Mouse (Mus musculus): ENCODE results near the gene Tmem184b. TPM values are rescaled to one million over a fixed set of nuclear protein-coding genes. Genes with fewer than 3 reads are reported as not detected.
A peak's percentile ranks its signal among the peaks of the same experiment; 100 is the strongest.

Tmem184b gene
- total and polyA plus RNA-seq, 2 experiments from 2014 or later, result 30.3 to 41.9 TPM

DNA sequence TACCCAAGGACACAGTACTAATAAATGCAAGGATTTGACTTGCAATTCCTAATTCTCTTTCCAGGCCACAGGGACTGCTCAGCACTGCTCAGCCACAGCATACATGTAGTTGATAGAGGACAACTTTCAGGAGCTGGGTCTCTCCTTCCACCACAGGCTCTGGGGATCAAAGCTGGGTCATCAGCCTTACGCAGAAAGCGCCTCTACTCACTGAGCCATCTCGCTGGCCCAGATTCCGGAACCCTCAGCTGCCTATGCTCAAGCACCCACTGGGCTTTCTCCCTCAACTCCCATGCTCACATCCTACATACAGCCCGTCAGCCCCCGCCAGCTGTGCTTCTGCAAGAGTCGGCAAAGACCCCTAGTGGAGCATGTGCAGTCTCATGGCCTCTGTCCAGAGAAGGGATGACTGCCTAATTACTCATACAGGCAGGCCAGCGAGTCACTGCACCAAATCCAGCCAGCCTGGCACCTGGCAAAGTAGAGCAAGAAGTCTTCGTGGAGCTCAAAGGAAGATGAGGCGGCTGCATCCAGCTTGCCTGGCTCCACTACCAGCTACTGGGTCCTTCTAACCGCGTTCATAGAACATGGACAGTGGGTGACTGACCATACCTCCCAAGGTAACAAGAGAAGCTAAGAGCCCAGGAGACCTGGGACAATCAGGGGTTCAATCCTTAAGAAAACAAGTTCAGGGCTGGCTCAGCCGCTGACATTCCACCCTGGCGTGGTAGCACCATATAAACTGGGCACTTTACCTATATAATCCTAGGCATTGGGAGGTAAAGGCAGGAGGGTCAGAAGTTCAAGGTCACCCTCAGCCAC is 3.9 kb downstream of the Tmem184b start:
- no peak overlapping the region for H3K4me2 ChIP-seq (ENCODE audit: low read depth)
- H3K4me3 ChIP-seq (ENCODE audit: low read depth, low read length), result no peak overlapping the region
- H3K27ac ChIP-seq (ENCODE audit: low read depth, low read length), result no peak overlapping the region
- H3K4me1 ChIP-seq (ENCODE audit: insufficient read depth), result peaks cover 9% of the 10 kb centered on the region; the same call in 1 of the 2 replicates
- no peak overlapping the region for H3K9ac ChIP-seq
- no peaks in the 10 kb centered on the region for H3K27me3 ChIP-seq (ENCODE audit: insufficient read depth, low read length)
- ATAC-seq, result no peak
- no peak for TF ChIP-seq CTCF (IDR thresholded peaks at IDR 0.05; ENCODE audit: low read depth)
- H3K9me3 ChIP-seq (ENCODE audit: low read length), result no peaks in the 10 kb centered on the region
- peaks cover 4% of the 10 kb centered on the region; the same call in 1 of the 2 replicates for H3K36me3 ChIP-seq (ENCODE audit: insufficient read depth)
- 78% methylated on average over 14 of the region's 14 CpGs for WGBS
- DNase-seq, result no peak

DNA sequence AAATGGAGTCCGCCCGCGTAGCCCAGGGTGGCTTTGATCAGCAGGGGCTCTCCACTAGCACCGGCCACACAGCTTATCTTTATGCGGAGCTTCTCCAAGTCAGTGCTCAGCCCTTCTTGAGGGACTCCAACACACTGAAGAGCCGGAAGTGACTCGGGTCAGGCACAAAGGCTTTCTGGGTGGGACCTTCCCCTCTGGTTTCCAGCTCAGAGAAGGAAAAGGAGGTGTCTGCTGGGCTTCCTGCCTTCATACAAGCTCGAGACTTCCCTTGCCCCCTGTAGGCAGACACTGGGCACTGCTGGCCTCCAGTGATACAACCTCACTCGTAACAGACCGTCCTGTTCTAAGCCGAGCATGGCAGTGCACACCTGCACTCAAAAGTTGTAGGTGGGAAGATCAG is 6.6 kb downstream of the Tmem184b start:
- peak; percentile 38 for TF ChIP-seq CTCF (IDR thresholded peaks at IDR 0.05; ENCODE audit: low read depth)
- WGBS, result 83% methylated on average over 11 of the region's 11 CpGs
- Histone ChIP-seq H3K36me3 (ENCODE audit: insufficient read depth) (peaks cover 4% of the 10 kb centered on the region; the same call in 1 of the 2 replicates), H3K4me2 (ENCODE audit: low read depth) (no peak overlapping the region), H3K9me3 (ENCODE audit: low read length) (no peaks in the 10 kb centered on the region), H3K4me3 (ENCODE audit: low read depth, low read length) (no peak overlapping the region), H3K27me3 (ENCODE audit: insufficient read depth, low read length) (no peaks in the 10 kb centered on the region), H3K4me1 (ENCODE audit: insufficient read depth) (peaks cover 9% of the 10 kb centered on the region; the same call in 1 of the 2 replicates), H3K9ac (no peak overlapping the region), H3K27ac (ENCODE audit: low read depth, low read length) (no peak overlapping the region)
- ATAC-seq, result no peak
- DNase-seq, result no peak

GRCm38 (mm10) chr15:79395281-79395680 is 8.1 kb downstream of the Tmem184b start:
- no peaks in the 10 kb centered on the region for H3K9me3 ChIP-seq (ENCODE audit: low read length)
- H3K4me3 ChIP-seq (ENCODE audit: low read depth, low read length), result no peak overlapping the region
- no peak for ATAC-seq
- peaks cover 4% of the 10 kb centered on the region; the same call in 1 of the 2 replicates for H3K36me3 ChIP-seq (ENCODE audit: insufficient read depth)
- no peak for DNase-seq
- no peak for TF ChIP-seq CTCF (IDR thresholded peaks at IDR 0.05; ENCODE audit: low read depth)
- WGBS, result 90% methylated on average over 6 of the region's 6 CpGs
- no peaks in the 10 kb centered on the region for H3K27me3 ChIP-seq (ENCODE audit: insufficient read depth, low read length)
- H3K4me1 ChIP-seq (ENCODE audit: insufficient read depth), result no peaks in the 10 kb centered on the region
- no peak overlapping the region for H3K9ac ChIP-seq
- H3K4me2 ChIP-seq (ENCODE audit: low read depth), result no peak overlapping the region
- H3K27ac ChIP-seq (ENCODE audit: low read depth, low read length), result no peak overlapping the region

DNA sequence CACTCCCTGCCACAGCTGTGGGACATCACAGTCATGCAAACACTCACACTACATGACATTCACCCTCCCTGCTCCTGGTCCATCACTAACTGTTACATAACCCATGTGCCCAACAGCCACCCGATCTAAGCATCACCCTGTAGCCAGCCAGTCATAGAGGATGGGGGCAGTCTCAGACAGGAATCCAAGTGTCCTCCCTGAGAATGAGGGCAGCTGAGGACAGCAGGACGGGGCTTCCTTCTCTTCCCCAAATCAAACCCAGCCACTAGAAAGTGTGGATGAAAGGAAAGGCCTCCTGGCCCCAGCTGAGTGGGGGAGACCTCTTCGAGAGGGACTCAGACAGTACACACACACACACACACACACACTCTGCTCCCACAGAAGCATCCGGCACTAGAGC is 8.5 kb downstream of the Tmem184b start:
- H3K27ac ChIP-seq (ENCODE audit: low read depth, low read length), result no peak overlapping the region
- peaks cover 4% of the 10 kb centered on the region; the same call in 1 of the 2 replicates for H3K36me3 ChIP-seq (ENCODE audit: insufficient read depth)
- WGBS, result 74% methylated on average over 4 of the region's 4 CpGs
- no peak for TF ChIP-seq CTCF (IDR thresholded peaks at IDR 0.05; ENCODE audit: low read depth)
- H3K27me3 ChIP-seq (ENCODE audit: insufficient read depth, low read length), result no peaks in the 10 kb centered on the region
- H3K9me3 ChIP-seq (ENCODE audit: low read length), result no peaks in the 10 kb centered on the region
- DNase-seq (no peak), ATAC-seq (no peak)
- H3K4me2 ChIP-seq (ENCODE audit: low read depth), result no peak overlapping the region
- H3K4me1 ChIP-seq (ENCODE audit: insufficient read depth), result no peaks in the 10 kb centered on the region
- H3K9ac ChIP-seq, result no peak overlapping the region
- no peak overlapping the region for H3K4me3 ChIP-seq (ENCODE audit: low read depth, low read length)

DNA sequence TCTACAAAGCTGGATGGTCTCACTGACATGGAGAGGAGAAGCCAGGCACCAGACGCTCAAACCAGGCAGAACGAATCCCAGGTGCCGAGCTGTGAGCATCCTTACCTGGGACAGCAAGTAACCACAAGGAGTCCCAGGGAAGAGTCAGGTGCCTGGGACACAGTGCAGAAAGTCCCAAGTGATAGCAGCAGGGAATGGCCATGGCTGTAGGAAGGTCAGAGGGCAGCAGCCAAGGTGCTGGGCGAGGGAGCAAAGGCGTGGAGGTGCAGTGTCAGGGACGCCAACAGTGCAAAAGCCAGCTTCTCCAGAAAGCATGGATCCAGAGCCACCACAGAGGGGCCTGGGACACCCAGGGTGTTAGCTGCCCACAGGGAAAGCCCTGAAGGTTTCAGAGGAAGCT is 10.3 kb downstream of the Tmem184b start:
- WGBS, result 86% methylated on average over 6 of the region's 6 CpGs
- TF ChIP-seq CTCF (IDR thresholded peaks at IDR 0.05; ENCODE audit: low read depth), result no peak
- ATAC-seq, result no peak

GRCm38 (mm10) chr15:79392527-79392926 is 10.8 kb downstream of the Tmem184b start:
- ATAC-seq, result no peak
- 93% methylated on average over 5 of the region's 5 CpGs for WGBS

More for the DNA sequence above, 10.3 kb downstream of the Tmem184b start:
- no peak for DNase-seq
- no peaks in the 10 kb centered on the region; the same call in 1 of the 2 replicates for H3K4me1 ChIP-seq (ENCODE audit: insufficient read depth)
- H3K36me3 ChIP-seq (ENCODE audit: insufficient read depth), result peaks cover 2% of the 10 kb centered on the region; the same call in 1 of the 2 replicates
- no peaks in the 10 kb centered on the region for H3K9me3 ChIP-seq (ENCODE audit: low read length)
- H3K27ac ChIP-seq (ENCODE audit: low read depth, low read length), result no peak overlapping the region
- no peak overlapping the region for H3K9ac ChIP-seq
- H3K4me2 ChIP-seq (ENCODE audit: low read depth), result no peak overlapping the region
- no peaks in the 10 kb centered on the region for H3K27me3 ChIP-seq (ENCODE audit: insufficient read depth, low read length)
- H3K4me3 ChIP-seq (ENCODE audit: low read depth, low read length), result no peak overlapping the region

DNA sequence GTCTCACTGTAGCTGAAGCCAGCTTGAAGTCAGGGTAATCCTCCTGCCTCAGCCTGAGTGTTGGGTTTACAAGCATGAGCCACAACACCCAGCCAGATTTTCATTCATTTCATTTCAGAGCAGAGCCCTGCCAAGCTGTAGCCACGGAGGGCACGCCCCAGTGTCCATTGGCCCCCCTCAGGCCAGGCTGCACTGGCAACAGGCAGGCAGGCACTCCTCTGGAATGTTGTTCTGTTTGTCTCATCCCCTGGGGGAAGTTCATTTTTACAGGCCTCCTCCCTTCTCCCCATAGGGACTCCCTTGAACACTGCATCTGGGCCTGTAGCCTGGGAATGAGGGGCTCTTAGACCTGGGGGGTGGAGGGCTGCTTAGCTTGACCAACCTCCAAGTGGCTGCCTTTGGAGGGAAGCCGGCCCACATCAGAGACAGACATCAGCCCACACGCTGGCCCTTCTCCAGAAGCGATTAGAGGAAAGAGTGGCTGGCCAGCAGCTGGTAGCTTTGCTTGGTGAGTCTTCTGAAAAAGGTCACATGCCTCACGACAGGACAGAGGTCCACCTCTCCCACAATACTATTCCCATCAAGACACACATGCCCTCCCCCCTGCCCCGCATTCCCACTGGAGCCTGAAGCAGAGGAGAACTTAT is 11.8 kb downstream of the Tmem184b start:
- peak; percentile 38 for ATAC-seq
- Histone ChIP-seq H3K9me3 (ENCODE audit: low read length) (no peaks in the 10 kb centered on the region), H3K9ac (no peak overlapping the region), H3K27me3 (ENCODE audit: insufficient read depth, low read length) (no peaks in the 10 kb centered on the region), H3K4me1 (ENCODE audit: insufficient read depth) (no peaks in the 10 kb centered on the region; the same call in 1 of the 2 replicates), H3K36me3 (ENCODE audit: insufficient read depth) (no peaks in the 10 kb centered on the region; the same call in 1 of the 2 replicates), H3K4me3 (ENCODE audit: low read depth, low read length) (no peak overlapping the region), H3K27ac (ENCODE audit: low read depth, low read length) (no peak overlapping the region), H3K4me2 (ENCODE audit: low read depth) (no peak overlapping the region)
- 34% methylated on average over 7 of the region's 7 CpGs for WGBS
- TF ChIP-seq CTCF (IDR thresholded peaks at IDR 0.05; ENCODE audit: low read depth), result no peak
- DNase-seq, result peak; percentile 23

More at GRCm38 (mm10) chr15:79392527-79392926, 10.8 kb downstream of the Tmem184b start:
- DNase-seq, result no peak
- H3K36me3 ChIP-seq (ENCODE audit: insufficient read depth), result no peaks in the 10 kb centered on the region; the same call in 1 of the 2 replicates
- no peak for TF ChIP-seq CTCF (IDR thresholded peaks at IDR 0.05; ENCODE audit: low read depth)
- no peaks in the 10 kb centered on the region for H3K9me3 ChIP-seq (ENCODE audit: low read length)
- H3K4me3 ChIP-seq (ENCODE audit: low read depth, low read length), result no peak overlapping the region
- no peak overlapping the region for H3K9ac ChIP-seq
- no peak overlapping the region for H3K27ac ChIP-seq (ENCODE audit: low read depth, low read length)
- H3K27me3 ChIP-seq (ENCODE audit: insufficient read depth, low read length), result no peaks in the 10 kb centered on the region
- no peaks in the 10 kb centered on the region; the same call in 1 of the 2 replicates for H3K4me1 ChIP-seq (ENCODE audit: insufficient read depth)
- no peak overlapping the region for H3K4me2 ChIP-seq (ENCODE audit: low read depth)

Data from forebrain, postnatal 0 days (tissue).